Mouse (Mus musculus): ENCODE measurements around the gene Akap1.

Akap1 gene

DNA sequence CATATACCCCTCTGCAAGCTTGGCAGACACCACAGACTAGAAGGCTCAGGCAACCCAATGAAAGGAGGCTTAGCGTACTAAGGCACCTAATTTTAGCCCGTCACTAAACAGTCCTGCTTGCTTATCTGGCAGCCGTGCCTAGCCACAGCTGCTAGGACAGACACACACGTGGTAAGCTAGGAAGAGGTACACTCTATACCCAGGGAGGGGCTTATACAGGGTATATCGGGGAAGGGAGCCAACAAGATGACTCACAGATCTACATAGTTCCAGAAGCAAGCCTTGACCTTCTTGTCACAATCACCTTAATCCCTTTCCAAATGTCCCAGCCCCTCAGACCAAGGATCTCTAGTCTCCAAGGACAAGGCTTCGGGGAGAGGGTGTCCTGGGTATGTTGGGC is 23.0 kb downstream of the Akap1 start:
- DNase-seq, result no peak

DNA sequence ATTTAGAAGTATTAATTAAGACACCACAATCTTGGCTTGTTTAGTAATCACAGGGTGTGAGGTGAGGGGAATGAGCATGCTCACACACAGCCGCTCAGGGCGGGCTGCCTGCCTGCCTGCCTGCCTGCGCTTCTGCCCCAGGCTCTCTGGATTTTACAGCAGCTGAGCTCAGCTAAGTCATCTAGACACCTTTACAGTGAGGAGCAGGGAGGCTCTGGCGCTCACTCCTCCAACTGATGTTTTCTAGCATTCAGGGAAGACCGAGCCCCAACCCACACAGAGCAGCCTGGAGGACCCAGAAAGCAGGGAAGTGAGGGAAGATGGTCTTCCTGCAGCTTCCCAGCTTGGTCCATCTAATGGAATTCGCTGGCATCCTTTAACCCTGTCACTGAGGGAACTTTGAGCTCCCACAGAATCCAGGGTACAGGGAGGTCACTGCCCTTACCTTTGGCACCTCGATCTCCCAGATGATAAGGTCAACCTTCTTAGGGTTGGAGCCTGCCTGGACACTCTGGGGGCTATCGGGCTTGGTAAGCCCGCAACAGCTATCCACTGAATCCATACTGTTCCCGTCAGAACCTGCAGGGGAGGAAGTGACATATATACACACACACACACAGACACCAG is 23.5 kb downstream of the Akap1 start:
- no peak for DNase-seq

DNA sequence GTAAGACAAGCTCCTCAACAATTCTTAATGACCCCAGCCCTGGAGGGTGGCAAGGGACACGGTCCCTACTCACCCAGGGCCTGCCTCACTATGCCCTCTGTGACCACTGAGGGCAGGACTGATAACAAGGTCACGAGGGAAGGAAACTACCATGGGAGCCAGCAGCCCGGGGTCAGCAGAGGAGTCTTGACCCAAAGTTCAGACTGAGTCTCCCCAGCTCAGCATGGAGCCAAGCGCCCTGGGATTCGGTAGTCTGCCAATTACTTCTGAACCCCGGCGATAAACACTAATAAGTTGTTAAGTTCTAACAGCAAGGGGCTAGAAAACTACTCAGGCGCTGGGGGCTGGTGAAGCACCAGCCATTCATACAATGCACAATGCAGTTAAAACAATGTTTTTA is 24.1 kb downstream of the Akap1 start:
- no peak for DNase-seq

DNA sequence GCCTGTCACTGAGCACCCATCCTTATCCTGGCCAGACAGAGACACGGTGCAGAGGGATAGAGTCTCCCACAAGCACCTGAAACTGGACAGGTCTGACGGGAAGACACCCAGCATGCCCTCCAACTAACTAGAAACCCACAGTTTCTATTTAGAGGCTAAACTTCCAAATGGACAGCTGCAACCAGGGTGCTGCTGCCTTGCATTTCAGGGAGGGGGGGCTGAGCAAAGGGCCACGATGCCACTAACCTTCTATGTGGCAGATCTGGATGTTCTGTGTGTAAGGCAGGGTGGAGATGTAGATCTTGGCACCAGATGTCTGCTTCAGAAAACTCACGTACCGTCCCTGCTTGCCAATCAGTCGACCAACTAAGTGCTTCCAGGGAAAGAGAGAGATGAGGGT is 25.0 kb downstream of the Akap1 start:
- DNase-seq, result no peak

- DNase-seq, result no peak
Observed at GRCm38 (mm10) chr11:88838630-88839029, 25.8 kb downstream of the Akap1 start.

- no peak for DNase-seq
Observed at GRCm38 (mm10) chr11:88834606-88835005, 29.8 kb downstream of the Akap1 start.

- DNase-seq, result no peak
Observed at GRCm38 (mm10) chr11:88834134-88834533, 30.3 kb downstream of the Akap1 start.

- no peak for DNase-seq
Observed at GRCm38 (mm10) chr11:88833099-88833498, 31.3 kb downstream of the Akap1 start.

DNA sequence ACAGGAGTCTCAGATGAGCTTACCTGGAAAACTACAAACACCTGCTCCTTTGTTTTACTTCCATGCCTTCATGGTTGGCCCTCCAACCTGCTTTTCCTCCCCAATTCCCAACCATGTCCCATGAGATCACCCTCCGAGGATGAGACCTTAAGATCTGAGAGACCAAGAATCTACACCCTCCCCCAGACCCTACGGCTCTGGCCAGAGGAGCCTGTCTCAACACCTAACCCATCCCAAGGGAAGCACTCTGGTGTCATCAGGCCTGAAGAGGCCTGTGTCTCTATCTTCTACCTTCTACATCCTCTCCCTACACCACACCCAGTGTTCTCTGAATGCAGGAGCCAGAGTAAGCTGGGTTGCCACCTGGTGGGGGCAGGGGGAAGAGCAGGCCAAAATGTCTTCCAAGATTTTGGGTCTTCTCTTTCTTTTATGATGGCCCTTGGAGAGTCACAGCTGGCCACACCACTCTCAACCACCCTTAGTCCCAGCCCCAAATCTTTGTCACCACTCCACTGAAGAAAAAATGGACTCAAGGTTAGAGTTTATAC is 34.1 kb downstream of the Akap1 start:
- DNase-seq, result peak; percentile 56

- DNase-seq, result no peak
Observed at GRCm38 (mm10) chr11:88828528-88828927, 35.9 kb downstream of the Akap1 start.

GRCm38 (mm10) chr11:88825909-88826308 is 38.5 kb downstream of the Akap1 start:
- peak; percentile 30 for DNase-seq

DNA sequence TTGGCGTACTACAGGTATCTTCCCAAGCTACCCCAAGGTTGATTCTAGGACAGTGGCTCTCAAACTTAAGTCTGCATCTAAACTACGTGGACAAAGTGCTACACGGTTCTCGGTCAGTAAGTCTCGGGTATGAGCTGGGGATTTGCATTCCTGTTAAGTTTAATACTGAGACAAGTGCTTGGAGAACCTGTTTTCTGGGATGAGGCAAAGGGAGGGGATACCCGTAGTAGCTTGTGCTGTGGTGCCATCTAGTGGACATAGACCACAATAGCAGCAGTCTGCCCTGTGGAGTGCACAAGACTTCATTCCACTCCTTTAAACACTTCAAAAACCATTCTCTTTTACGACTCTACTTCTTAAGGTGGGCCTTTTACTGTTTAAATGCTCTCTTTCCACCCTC is 41.4 kb downstream of the Akap1 start:
- DNase-seq, result peak; percentile 83

DNA sequence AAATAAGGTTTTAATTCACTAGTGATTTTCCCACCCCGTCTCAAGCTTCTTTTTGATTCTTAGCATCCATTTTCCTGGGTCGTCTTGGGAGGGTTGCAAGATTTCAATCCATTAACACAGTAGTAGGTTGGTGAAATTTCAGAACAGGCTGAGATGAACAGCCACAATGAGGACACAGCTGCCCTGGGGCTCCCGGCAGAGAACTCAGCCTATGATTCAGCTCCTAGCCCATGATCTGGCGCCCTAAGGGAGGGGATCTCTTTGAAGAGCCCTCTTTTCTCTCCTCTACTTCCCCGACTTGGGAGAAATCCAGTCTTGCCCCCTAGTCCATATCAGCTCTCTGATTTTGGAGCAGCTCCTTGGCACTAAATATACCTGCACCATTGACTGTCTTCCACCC is 41.9 kb downstream of the Akap1 start:
- no peak for DNase-seq

GRCm38 (mm10) chr11:88820742-88821576 is 43.4 kb downstream of the Akap1 start:
- DNase-seq, result peak; percentile 83

GRCm38 (mm10) chr11:88820253-88820652 is 44.1 kb downstream of the Akap1 start:
- no peak for DNase-seq

GRCm38 (mm10) chr11:88817061-88817460 is 47.3 kb downstream of the Akap1 start:
- no peak for DNase-seq

DNA sequence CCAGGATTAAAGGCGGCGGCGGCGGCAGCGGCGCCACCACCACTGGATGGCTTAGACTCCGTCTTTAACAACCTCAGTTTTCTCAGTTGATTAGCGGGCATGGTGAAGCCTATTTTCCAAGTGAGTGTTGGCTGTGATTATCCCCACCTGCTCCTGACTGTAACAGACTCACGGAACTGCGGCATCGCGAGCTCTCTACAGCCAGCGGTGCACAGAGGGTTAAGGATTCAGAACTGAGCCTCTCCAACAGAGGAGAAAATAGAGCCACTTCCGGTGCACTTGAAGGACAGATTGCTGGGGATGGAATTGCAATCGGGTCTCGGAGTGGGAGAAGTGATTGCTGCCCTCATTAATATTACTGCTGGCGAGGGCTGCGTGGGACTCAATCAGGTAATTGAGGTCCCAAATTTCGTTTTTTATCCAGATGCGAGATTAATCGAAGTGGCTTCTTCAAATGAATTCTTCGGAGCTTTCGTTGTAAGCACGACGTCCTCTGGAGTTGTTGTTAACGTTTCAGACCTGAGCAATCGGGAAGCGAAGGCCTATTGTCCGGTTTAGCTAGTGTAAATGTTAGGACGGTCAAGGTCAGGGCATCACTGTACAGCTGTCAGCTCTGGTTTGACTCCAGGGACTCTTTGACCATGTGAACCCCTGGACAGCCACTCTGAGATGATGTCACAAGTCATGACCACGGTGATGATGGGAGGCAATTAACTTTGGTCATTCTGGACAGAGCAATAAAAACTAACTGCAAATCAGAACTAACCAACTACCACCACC is 61.0 kb downstream of the Akap1 start:
- DNase-seq, result no peak

- no peak for DNase-seq
Observed at GRCm38 (mm10) chr11:88796207-88796606, 68.2 kb downstream of the Akap1 start.

- DNase-seq, result no peak
Observed at GRCm38 (mm10) chr11:88789893-88790292, 74.5 kb downstream of the Akap1 start.

- DNase-seq, result no peak
Observed at GRCm38 (mm10) chr11:88786816-88787215, 77.6 kb downstream of the Akap1 start.

- DNase-seq, result no peak
Observed at GRCm38 (mm10) chr11:88783525-88783924, 80.9 kb downstream of the Akap1 start.

- DNase-seq, result no peak
Observed at GRCm38 (mm10) chr11:88782531-88782930, 81.9 kb downstream of the Akap1 start.

Measured in lung, postnatal 10 days (tissue).